Comparison of ENCODE assay signal across 23 mouse cellular contexts in the genomic region with DNA sequence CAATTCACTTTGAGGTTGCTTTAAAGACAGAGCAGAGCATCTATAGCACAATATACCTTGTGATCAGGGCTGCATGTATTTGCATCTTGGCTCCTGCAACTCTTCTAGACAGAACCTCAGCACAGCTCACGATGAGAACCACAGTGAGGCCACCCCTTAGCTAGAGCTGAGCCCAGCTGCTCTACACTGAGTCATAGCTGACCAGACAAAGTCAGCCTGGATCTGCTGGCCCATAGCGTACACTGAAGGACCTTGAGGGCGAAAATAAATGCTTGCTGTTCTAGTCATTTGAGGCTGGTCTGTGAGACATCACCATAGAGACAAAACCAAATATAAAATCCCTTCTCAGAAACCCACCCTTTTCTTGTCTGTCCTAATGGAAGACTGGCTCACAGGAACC.
DNase-seq lines count a peak whose midpoint lies in the region; ATAC-seq and TF ChIP-seq lines count a peak whose summit lies in the region.
"Had no signal": no experiment of that assay in that cellular context is flagged by ENCODE, and none has a peak within 500 bp of the region (broad histone marks: within the 10 kb centered on the region; RNA-seq: fewer than 3 reads in every experiment).

No protein-coding gene starts in this region.

- H3K27ac ChIP-seq in midbrain, embryonic 13.5 days, result no peak overlapping the region
- no peak overlapping the region for H3K27ac ChIP-seq in liver, postnatal 0 days (ENCODE audit: low read depth)
- H3K27ac ChIP-seq: forebrain, embryonic 15.5 days; intestine, embryonic 15.5 days; liver, embryonic 15.5 days; macrophage; midbrain, embryonic 10.5 days; neural tube, embryonic 15.5 days had no signal

- DNase-seq in adrenal gland, postnatal 25 days, result peak; percentile 24
- DNase-seq in adrenal gland, adult 18-20 months (ENCODE audit: low spot score in 2 of 2), result no peak
- peak; percentile 83 for DNase-seq in 3T3-L1 (ENCODE audit: low read depth, low spot score)
- peak; percentile 59 for DNase-seq in adrenal gland, postnatal 36 days
- peak; percentile 50 for DNase-seq in fibroblast of lung, adult 2 months (ENCODE audit: low read depth)
- no peak for DNase-seq in liver, postnatal 0 days
- DNase-seq: cerebellum, adult 11-12 months; cerebellum, postnatal 10 days; gastrocnemius, postnatal 36 days; kidney, adult 8-10 months; kidney, postnatal 10 days; left cerebral cortex, postnatal 4 days; liver; thymus, postnatal 14 days had no signal

- WGBS in midbrain, embryonic 13.5 days, result 96% methylated on average over 3 of the region's 3 CpGs
- WGBS in liver, postnatal 0 days (ENCODE audit: insufficient replicate concordance), result 81% methylated on average over 3 of the region's 3 CpGs

- H3K9me3 ChIP-seq in midbrain, embryonic 13.5 days, result no peaks in the 10 kb centered on the region
- H3K9me3 ChIP-seq in liver, postnatal 0 days (ENCODE audit: low read length), result no peaks in the 10 kb centered on the region
- H3K9me3 ChIP-seq: forebrain, embryonic 15.5 days; intestine, embryonic 15.5 days; liver, embryonic 15.5 days; midbrain, embryonic 10.5 days; neural tube, embryonic 15.5 days had no signal

- no peak overlapping the region for H3K4me2 ChIP-seq in midbrain, embryonic 13.5 days (replicated peaks)
- H3K4me2 ChIP-seq in liver, postnatal 0 days (ENCODE audit: low read depth, low read length), result no peak overlapping the region
- H3K4me2 ChIP-seq: forebrain, embryonic 15.5 days; intestine, embryonic 15.5 days; liver, embryonic 15.5 days; neural tube, embryonic 15.5 days had no signal

- H3K36me3 ChIP-seq in midbrain, embryonic 13.5 days, result no peaks in the 10 kb centered on the region
- no peaks in the 10 kb centered on the region for H3K36me3 ChIP-seq in liver, postnatal 0 days (replicated peaks; ENCODE audit: insufficient read depth, low read length)
- H3K36me3 ChIP-seq: forebrain, embryonic 15.5 days; intestine, embryonic 15.5 days; liver, embryonic 15.5 days; midbrain, embryonic 10.5 days; neural tube, embryonic 15.5 days had no signal

- peaks cover 5% of the 10 kb centered on the region; the same call in 1 of the 2 replicates for H3K4me1 ChIP-seq in midbrain, embryonic 13.5 days (replicated peaks)
- H3K4me1 ChIP-seq in liver, postnatal 0 days (ENCODE audit: insufficient read depth), result no peaks in the 10 kb centered on the region
- H3K4me1 ChIP-seq: liver, embryonic 15.5 days had no signal

- TF ChIP-seq CTCF in liver, postnatal 0 days (IDR thresholded peaks at IDR 0.05; ENCODE audit: low read depth), result no peak

- no peak for ATAC-seq in megakaryocyte, adult 5-6 weeks (ENCODE audit: poor library complexity, severe bottlenecking)
- no peak for ATAC-seq in midbrain, embryonic 13.5 days
- ATAC-seq in liver, postnatal 0 days, result no peak
- ATAC-seq: forebrain, embryonic 15.5 days; hindbrain, embryonic 16.5 days; intestine, embryonic 15.5 days had no signal

- H3K9ac ChIP-seq in midbrain, embryonic 13.5 days (replicated peaks), result no peak overlapping the region
- no peak overlapping the region for H3K9ac ChIP-seq in liver, postnatal 0 days (replicated peaks)
- H3K9ac ChIP-seq: forebrain, embryonic 15.5 days; intestine, embryonic 15.5 days; liver, embryonic 15.5 days; neural tube, embryonic 15.5 days had no signal

- no peak for TF ChIP-seq EP300 in liver, postnatal 0 days (IDR thresholded peaks at IDR 0.05; ENCODE audit: low read depth)

- H3K4me3 ChIP-seq in midbrain, embryonic 13.5 days (replicated peaks), result no peak overlapping the region
- no peak overlapping the region for H3K4me3 ChIP-seq in liver, postnatal 0 days (ENCODE audit: low read depth, low read length)
- H3K4me3 ChIP-seq: forebrain, embryonic 15.5 days; intestine, embryonic 15.5 days; liver, embryonic 15.5 days; midbrain, embryonic 10.5 days; neural tube, embryonic 15.5 days had no signal

- H3K27me3 ChIP-seq in midbrain, embryonic 13.5 days, result no peaks in the 10 kb centered on the region
- H3K27me3 ChIP-seq in liver, postnatal 0 days (ENCODE audit: insufficient read depth, low read length), result no peaks in the 10 kb centered on the region
- H3K27me3 ChIP-seq: forebrain, embryonic 15.5 days; intestine, embryonic 15.5 days; liver, embryonic 15.5 days; neural tube, embryonic 15.5 days had no signal

Comparison
In these comparisons a context has a peak if more than half of its experiments do, and no peak if none do; other contexts are left out.
1. DNase-seq: peak in adrenal gland, postnatal 25 days (single experiment), 3T3-L1 (single experiment), adrenal gland, postnatal 36 days (2 of 2) and fibroblast of lung, adult 2 months (single experiment); none in adrenal gland, adult 18-20 months (0 of 2) and liver, postnatal 0 days (single experiment).